Mouse (Mus musculus) stomach, embryonic 14.5 days (tissue): ENCODE data around the gene Cox18. TPM values are rescaled to one million over a fixed set of nuclear protein-coding genes. Genes with fewer than 3 reads are reported as not detected.
A peak's percentile ranks its signal among the peaks of the same experiment; 100 is the strongest.

Source experiments
- ATAC-seq: fragments of 200-750 bp; cut with Nextera tagmentation; 2 replicates; pipeline ENCODE4 v1.8.0; 2017; ENCODE audit warnings: low read depth, moderate TSS enrichment; ENCODE audit not compliant: insufficient number of reproducible peaks, insufficient read depth, low FRiP score
- H3K27ac ChIP-seq: fragments of 300-500 bp; sonication (generic); 2 replicates; pipeline ENCODE4 v1.5.1; 2014; ENCODE audit warnings: mild to moderate bottlenecking, low read length, moderate library complexity, mixed read lengths
- H3K27me3 ChIP-seq: fragments of 300-500 bp; sonication (generic); 2 replicates; pipeline ENCODE4 v1.6.1; 2014; ENCODE audit warnings: low read length, control low read depth, mixed read lengths; ENCODE audit not compliant: control insufficient read depth, insufficient read depth
- H3K36me3 ChIP-seq: fragments of 300-500 bp; sonication (generic); 2 replicates; pipeline ENCODE4 v1.6.1; 2014; ENCODE audit warnings: mild to moderate bottlenecking, control low read depth, low read length, moderate library complexity, mixed read lengths; ENCODE audit not compliant: control insufficient read depth, insufficient read depth
- H3K4me1 ChIP-seq: fragments of 300-500 bp; sonication (generic); 2 replicates; pipeline ENCODE4 v1.6.1; 2014; ENCODE audit warnings: low read length, control low read depth, mixed read lengths; ENCODE audit not compliant: control insufficient read depth, insufficient read depth
- H3K4me2 ChIP-seq: fragments of 300-500 bp; sonication (generic); replicated peaks from 2 replicates; pipeline ENCODE4 v1.6.1; 2014; ENCODE audit warnings: low read depth, low read length, control low read depth
- H3K4me3 ChIP-seq: fragments of 300-500 bp; sonication (generic); 2 replicates; pipeline ENCODE4 v1.5.1; 2014; ENCODE audit warnings: low read depth, low read length, control low read depth
- H3K9ac ChIP-seq: fragments of 300-500 bp; sonication (generic); replicated peaks from 2 replicates; pipeline ENCODE4 v1.6.1; 2014; ENCODE audit warnings: low read depth, mild to moderate bottlenecking, control low read depth, low read length, moderate library complexity, mixed read lengths
- H3K9me3 ChIP-seq: fragments of 300-500 bp; sonication (generic); 2 replicates; pipeline ENCODE4 v1.6.1; 2016; ENCODE audit warnings: low read depth, low read length, control low read depth; ENCODE audit not compliant: control insufficient read depth
- WGBS: fragments of 180-500 bp; shearing (Covaris S2); extraction: QIAGEN DNeasy Blood & Tissue Kit; methylation state at CpG from one replicate; pipeline ENCODE4 v1.1.7; 2014; 5-methylcytosine and 5-hydroxymethylcytosine counted together
- polyA plus RNA-seq: library from polyadenylated mRNA; unstranded; fragments of >200 nt; fragmentation: Nextera tagmentation; extraction: Ambion mirVana; gene quantifications from 2 replicates; pipeline ENCODE4 v1.2.1, GENCODE M21; 2014

Gene Cox18
- polyA plus RNA-seq, 1 experiment from 2014 or later, result 39.3 TPM

- no peaks in the 10 kb centered on the region for H3K9me3 ChIP-seq
- no peak overlapping the region for H3K4me3 ChIP-seq
- no peaks in the 10 kb centered on the region for H3K36me3 ChIP-seq
- no peak overlapping the region for H3K9ac ChIP-seq
- no peaks in the 10 kb centered on the region for H3K27me3 ChIP-seq
- H3K27ac ChIP-seq, result no peak overlapping the region
- H3K4me2 ChIP-seq, result no peak overlapping the region
- WGBS, result 77% methylated on average over 9 of the region's 9 CpGs
- no peaks in the 10 kb centered on the region for H3K4me1 ChIP-seq
- ATAC-seq, result no peak
Observed at GRCm38 (mm10) chr5:90202447-90203117, 21.2 kb downstream of the Cox18 start.

GRCm38 (mm10) chr5:90199922-90200632 lies 23.7 kb downstream of the Cox18 start:
- H3K4me3 ChIP-seq, result no peak overlapping the region
- H3K4me2 ChIP-seq, result no peak overlapping the region; the same call in 1 of the 2 replicates
- H3K9me3 ChIP-seq, result no peaks in the 10 kb centered on the region
- H3K27ac ChIP-seq, result no peak overlapping the region
- 48% methylated on average over 16 of the region's 16 CpGs for WGBS
- ATAC-seq, result peak; percentile 66; the same call in 1 of the 2 replicates
- H3K27me3 ChIP-seq, result no peaks in the 10 kb centered on the region
- no peak overlapping the region for H3K9ac ChIP-seq
- H3K36me3 ChIP-seq, result no peaks in the 10 kb centered on the region
- H3K4me1 ChIP-seq, result no peaks in the 10 kb centered on the region

GRCm38 (mm10) chr5:90194831-90195230 lies 29.0 kb downstream of the Cox18 start:
- Histone ChIP-seq H3K4me3 (no peak overlapping the region), H3K4me1 (no peaks in the 10 kb centered on the region), H3K36me3 (no peaks in the 10 kb centered on the region), H3K9ac (no peak overlapping the region), H3K4me2 (no peak overlapping the region), H3K27me3 (no peaks in the 10 kb centered on the region), H3K9me3 (no peaks in the 10 kb centered on the region), H3K27ac (no peak overlapping the region)
- WGBS, result 29% methylated on average over 6 of the region's 6 CpGs
- ATAC-seq, result no peak

GRCm38 (mm10) chr5:90182782-90183181 lies 41.0 kb downstream of the Cox18 start:
- H3K9me3 ChIP-seq, result no peaks in the 10 kb centered on the region
- no peaks in the 10 kb centered on the region for H3K36me3 ChIP-seq
- no peak overlapping the region for H3K27ac ChIP-seq
- no peak overlapping the region for H3K4me2 ChIP-seq
- H3K4me1 ChIP-seq, result no peaks in the 10 kb centered on the region
- no peaks in the 10 kb centered on the region for H3K27me3 ChIP-seq
- WGBS, result 59% methylated on average over 5 of the region's 5 CpGs
- no peak overlapping the region for H3K9ac ChIP-seq
- no peak overlapping the region for H3K4me3 ChIP-seq
- no peak for ATAC-seq

GRCm38 (mm10) chr5:90179094-90179493 lies 44.7 kb downstream of the Cox18 start:
- H3K9me3 ChIP-seq, result no peaks in the 10 kb centered on the region
- H3K27ac ChIP-seq, result no peak overlapping the region
- no peak for ATAC-seq
- no peaks in the 10 kb centered on the region for H3K27me3 ChIP-seq
- no peak overlapping the region for H3K9ac ChIP-seq
- WGBS, result 76% methylated on average over 5 of the region's 5 CpGs
- no peaks in the 10 kb centered on the region for H3K4me1 ChIP-seq
- H3K36me3 ChIP-seq, result no peaks in the 10 kb centered on the region
- H3K4me2 ChIP-seq, result no peak overlapping the region
- H3K4me3 ChIP-seq, result no peak overlapping the region

GRCm38 (mm10) chr5:90178116-90178515 lies 45.7 kb downstream of the Cox18 start:
- no peak overlapping the region for H3K27ac ChIP-seq
- no peak overlapping the region for H3K4me3 ChIP-seq
- no peak overlapping the region for H3K9ac ChIP-seq
- H3K9me3 ChIP-seq, result no peaks in the 10 kb centered on the region
- H3K4me2 ChIP-seq, result no peak overlapping the region
- no peaks in the 10 kb centered on the region for H3K27me3 ChIP-seq
- ATAC-seq, result no peak
- no peaks in the 10 kb centered on the region for H3K4me1 ChIP-seq
- H3K36me3 ChIP-seq, result no peaks in the 10 kb centered on the region
- whole genome bisulfite sequencing, result 82% methylated on average over 1 of the region's 1 CpGs

Other genes with a start within 250 kb of the Cox18 start
- gene Ankrd17, start 142.6 kb upstream of the Cox18 start, polyA plus RNA-seq, result 41.6 and 43.6 TPM in 2 replicates
- 5.9 and 6.1 TPM in 2 replicates for gene Gm9958, start 143.2 kb upstream of the Cox18 start, polyA plus RNA-seq
- 1.8 and 4.8 TPM in 2 replicates for gene Alb, start 236.9 kb upstream of the Cox18 start, polyA plus RNA-seq